Mouse (Mus musculus): Measurements from ENCODE around the gene Pbx3.

Pbx3 gene

DNA sequence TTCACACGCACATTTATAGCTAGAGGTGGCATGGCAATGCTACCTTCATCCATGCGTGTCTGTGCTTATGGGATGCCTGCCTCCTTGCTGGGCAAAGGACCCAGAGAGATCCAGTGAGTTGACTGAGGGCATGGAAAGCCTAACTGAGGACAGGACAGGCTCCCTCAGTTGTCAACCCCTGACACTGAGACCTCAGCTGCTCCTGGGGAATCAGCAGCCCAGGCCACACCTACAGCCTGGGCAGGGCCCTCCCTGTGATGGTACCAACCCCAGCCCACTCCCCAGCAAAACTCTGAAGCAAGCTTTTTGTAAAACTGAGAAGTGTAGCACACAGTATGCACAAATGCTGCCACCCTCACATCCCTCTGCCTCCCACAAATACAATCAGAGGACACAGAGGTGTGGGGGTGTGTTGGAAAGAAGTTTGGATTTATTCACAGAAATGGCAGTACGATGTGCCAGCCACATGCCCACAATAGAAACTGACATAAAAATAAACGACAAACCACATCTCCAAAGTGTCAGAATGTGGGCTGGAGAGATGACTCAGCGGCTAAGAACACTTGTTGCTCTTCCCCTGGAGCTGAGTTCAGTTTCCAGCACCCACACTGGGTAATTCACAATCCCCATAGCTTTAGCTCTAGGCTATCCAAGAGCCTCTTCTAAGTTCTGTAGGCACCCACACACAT, 233.3 kb downstream of the Pbx3 start:
- DNase-seq: no peak

DNA sequence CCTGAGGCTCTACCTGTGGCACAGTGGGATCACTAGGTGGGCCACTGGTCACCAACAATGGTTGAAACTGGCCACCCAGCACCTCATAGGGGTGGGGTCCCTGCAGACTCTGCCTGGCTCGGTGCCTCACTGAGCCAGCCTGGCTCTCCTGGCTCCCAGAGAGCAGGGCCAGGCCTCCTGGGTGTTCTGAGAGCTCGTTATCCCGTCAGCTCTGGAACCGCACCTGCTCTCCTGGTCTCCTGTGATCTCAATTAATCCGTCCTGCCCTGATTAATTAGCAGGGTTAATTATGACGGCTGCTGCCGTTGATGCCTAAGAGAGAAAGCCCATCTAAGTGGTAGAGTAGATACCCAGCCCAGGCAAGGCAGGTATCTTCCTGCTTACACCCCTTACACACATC, 237.6 kb downstream of the Pbx3 start:
- DNase-seq: no peak

DNA sequence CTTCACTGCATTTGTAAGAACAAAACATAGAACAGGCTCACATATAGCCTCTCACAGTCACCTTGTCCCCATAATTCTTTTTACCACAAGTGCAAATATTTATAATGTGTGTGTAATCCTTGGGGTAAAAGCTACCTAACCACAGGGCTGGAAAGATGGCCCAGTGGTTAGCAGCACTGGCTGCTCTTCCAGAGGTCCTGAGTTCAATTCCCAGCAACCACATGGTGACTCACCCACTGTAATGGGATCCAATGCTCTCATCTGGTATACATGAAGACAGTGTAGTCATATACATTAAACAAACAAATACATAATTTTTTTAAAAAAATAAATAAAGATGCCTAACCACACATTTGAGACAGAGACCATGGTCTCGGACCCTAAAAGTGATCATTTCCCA, 240.2 kb downstream of the Pbx3 start:
- DNase-seq: no peak

DNA sequence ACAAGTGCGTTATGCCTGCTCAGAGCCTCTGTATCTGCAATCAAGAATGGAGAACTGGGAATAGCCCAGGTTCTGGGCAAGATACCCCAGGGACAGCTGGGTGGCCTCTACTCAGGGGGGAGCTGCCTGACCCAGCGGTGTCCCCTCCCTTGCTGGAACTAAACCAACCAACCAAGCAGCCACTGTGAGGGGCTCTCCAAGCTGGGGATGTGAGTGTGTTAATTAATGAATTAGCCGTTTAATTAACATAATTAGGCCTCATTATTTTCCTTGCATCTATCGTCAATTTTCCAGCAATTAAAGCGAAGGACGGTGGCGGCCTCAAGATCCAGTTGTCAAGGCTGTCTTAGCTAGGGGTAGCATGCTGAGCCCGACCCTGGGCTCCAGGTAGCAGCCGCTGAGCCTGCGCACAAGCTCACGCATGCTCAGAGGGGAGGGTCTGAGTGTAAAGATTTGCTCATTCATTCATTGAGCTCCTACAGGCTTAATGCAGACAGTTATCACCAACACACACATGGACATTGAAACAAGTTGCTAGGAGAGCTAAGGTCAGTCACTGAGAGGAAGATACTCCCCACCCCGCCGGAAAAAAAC, 243.2 kb downstream of the Pbx3 start:
- no peak for DNase-seq

DNA sequence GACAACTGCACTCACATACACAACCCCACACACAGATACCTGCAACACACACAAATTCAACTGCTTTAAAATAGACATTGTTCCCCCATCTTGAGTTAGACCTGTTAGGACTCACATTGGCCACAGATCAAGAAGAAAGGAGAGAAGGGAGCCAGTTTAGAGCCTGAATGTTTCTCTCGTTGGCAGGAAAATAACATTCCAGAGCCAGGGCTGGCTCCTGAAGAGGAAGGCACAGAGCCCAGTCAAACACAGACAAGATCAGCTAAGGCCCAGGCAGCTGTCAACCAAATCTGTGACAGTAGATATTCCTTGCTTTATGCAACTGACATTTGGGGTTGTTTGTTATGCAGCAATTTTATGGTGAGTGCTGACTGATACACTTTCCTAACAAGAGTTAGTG, 245.1 kb downstream of the Pbx3 start:
- no peak for DNase-seq

DNA sequence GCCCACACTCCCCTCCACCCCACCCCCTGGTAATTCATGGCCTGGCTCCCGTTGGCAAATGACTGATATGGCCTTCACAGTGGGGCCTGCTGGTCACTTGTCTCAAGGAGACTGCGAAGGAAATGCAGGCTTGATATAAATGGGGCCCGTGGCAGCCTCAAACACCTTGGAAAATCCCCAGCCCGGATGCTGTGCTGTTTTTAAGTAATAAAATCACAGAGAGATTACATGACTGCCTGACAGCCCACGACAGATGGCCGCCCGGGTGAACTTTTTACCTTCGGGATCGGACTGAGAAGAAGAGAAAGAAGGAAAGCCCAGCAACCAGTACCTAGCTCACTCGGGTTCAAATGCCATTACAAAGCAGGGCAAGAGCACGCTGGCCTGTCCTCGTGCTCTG, 249.0 kb downstream of the Pbx3 start:
- DNase-seq: no peak
